Mouse (Mus musculus): ENCODE measurements around the gene Phospho1. TPM values are rescaled to one million over a fixed set of nuclear protein-coding genes. Genes with fewer than 3 reads are reported as not detected.
A peak's percentile ranks its signal among the peaks of the same experiment; 100 is the strongest.

Phospho1 gene
- 10 to 100 TPM; 15.4 TPM for total RNA-seq (2021)

GRCm38 (mm10) chr11:95824071-95824876, at the start of gene Phospho1:
TSS of gene Phospho1 (plus strand) at chr11:95824499.
- intact Hi-C loops (cut with DNase I) = loop anchor here (2.0 kb wide), 1 partner anchor 51 kb away; no protein-coding TSS in a partner anchor
- DNase-seq (ENCODE audit: extremely low spot score in 1 of 2, low spot score in 2 of 2) = peak; percentile 84 to 95

GRCm38 (mm10) chr11:95777323-95778297, 46.7 kb upstream of the Phospho1 start:
- no peak for DNase-seq (ENCODE audit: extremely low spot score in 1 of 2, low spot score in 2 of 2)
- intact Hi-C loops (cut with DNase I) = no loop called here

GRCm38 (mm10) chr11:95778831-95779251, 45.5 kb upstream of the Phospho1 start:
- intact Hi-C loops (cut with DNase I) = no loop called here
- peak in 1 of 2 experiments; percentile 43 for DNase-seq (ENCODE audit: extremely low spot score in 1 of 2, low spot score in 2 of 2)

GRCm38 (mm10) chr11:95779366-95779765, 44.9 kb upstream of the Phospho1 start:
- intact Hi-C loops (cut with DNase I) = no loop called here
- no peak for DNase-seq (ENCODE audit: extremely low spot score in 1 of 2, low spot score in 2 of 2)

DNA sequence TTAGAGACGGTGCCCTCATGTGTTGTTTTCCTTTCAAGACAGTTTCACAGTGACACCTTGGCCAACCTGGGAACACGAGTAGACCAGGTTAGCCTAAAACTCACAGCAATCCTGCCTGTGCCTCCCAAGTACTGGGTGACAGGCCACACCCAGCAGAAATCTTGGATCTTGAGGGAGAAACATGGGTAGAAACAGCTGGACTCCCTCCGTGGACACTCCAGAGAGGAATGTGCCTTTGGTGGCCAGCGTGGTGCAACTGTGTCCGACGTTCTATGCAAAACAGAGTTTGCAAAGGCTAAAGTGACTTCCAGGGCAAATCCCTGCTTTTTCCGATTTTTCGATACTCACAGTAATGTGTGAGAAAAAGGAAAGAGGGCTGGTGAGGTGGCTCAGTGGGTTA, 43.8 kb upstream of the Phospho1 start:
- intact Hi-C loops (cut with DNase I) = no loop called here
- no peak for DNase-seq (ENCODE audit: extremely low spot score in 1 of 2, low spot score in 2 of 2)

GRCm38 (mm10) chr11:95781557-95781956, 42.7 kb upstream of the Phospho1 start:
- DNase-seq (ENCODE audit: extremely low spot score in 1 of 2, low spot score in 2 of 2) = no peak
- intact Hi-C loops (cut with DNase I) = no loop called here

GRCm38 (mm10) chr11:95783457-95783856, 40.8 kb upstream of the Phospho1 start:
- intact Hi-C loops (cut with DNase I) = no loop called here
- no peak for DNase-seq (ENCODE audit: extremely low spot score in 1 of 2, low spot score in 2 of 2)

DNA sequence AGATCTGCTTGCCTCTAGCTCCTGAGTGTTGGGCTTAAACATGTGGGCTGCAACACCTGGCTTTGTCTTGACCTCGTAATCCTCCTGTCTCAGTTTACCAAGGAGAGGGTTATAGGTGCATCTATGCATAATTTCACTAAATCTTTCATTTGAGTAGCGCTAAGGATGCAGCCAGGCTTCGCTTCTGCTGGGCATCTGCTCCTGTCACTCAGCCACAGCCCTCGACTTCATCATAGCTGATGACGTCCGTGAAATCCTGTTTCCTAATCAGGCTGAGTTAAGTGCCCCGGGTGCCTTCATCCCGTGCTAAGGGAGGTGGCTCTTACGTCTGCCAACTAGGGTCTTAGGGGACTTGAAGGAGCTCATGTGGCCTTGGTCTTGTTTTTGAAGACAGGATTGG, 40.3 kb upstream of the Phospho1 start:
- no peak for DNase-seq (ENCODE audit: extremely low spot score in 1 of 2, low spot score in 2 of 2)
- intact Hi-C loops (cut with DNase I) = no loop called here

DNA sequence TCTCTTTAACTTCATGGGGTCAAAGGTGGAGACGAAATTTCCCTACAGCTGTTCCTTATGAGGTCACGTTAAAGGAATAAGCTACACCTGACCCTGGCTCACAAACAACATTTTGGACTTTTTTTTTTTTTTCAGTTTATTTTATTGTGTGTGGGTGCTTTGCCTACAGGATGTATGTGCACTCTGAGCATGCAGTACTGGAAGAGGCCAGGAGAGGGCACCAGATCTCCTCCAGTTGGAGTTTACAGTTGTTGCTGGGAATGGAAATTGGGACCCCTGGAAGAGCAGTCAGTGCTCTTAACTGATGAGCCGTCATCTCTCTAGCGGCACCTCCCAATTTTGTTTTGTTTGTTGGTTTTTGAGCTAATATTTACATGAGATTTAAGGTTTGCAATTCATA, 38.6 kb upstream of the Phospho1 start:
- intact Hi-C loops (cut with DNase I) = no loop called here
- DNase-seq (ENCODE audit: extremely low spot score in 1 of 2, low spot score in 2 of 2) = no peak

GRCm38 (mm10) chr11:95786511-95786910, 37.8 kb upstream of the Phospho1 start:
- DNase-seq (ENCODE audit: extremely low spot score in 1 of 2, low spot score in 2 of 2) = no peak
- intact Hi-C loops (cut with DNase I) = no loop called here

DNA sequence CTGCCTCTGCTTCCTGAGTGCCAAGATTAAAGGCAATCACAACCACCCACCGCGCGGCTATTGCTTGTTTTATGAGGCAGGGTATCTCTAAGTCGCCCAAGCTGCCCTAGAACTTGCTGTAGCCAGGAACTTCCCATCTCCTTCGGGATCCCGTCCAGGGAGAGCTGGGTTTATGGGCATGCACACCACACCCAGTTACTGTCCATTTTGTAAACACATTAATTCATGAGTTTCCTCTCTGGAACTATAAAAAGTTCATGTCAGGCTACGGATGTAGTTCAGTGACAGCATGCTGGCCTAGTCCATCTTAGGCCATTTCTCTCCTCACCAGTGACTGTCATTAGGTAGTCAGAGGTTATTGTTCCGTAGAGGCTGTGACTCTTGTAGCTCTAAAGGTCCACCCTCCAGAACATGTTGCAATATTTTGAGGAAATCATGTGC, 34.8 kb upstream of the Phospho1 start:
- intact Hi-C loops (cut with DNase I) = no loop called here
- no peak for DNase-seq (ENCODE audit: extremely low spot score in 1 of 2, low spot score in 2 of 2)

GRCm38 (mm10) chr11:95791787-95792186, 32.5 kb upstream of the Phospho1 start:
- intact Hi-C loops (cut with DNase I) = no loop called here
- peak in 1 of 2 experiments; percentile 46 for DNase-seq (ENCODE audit: extremely low spot score in 1 of 2, low spot score in 2 of 2)

GRCm38 (mm10) chr11:95792950-95793509, 31.3 kb upstream of the Phospho1 start:
- no peak for DNase-seq (ENCODE audit: extremely low spot score in 1 of 2, low spot score in 2 of 2)
- intact Hi-C loops (cut with DNase I) = no loop called here

- intact Hi-C loops (cut with DNase I) = no loop called here
- DNase-seq (ENCODE audit: extremely low spot score in 1 of 2, low spot score in 2 of 2) = no peak
These were observed 30.1 kb upstream of the Phospho1 start for GRCm38 (mm10) chr11:95794201-95794600.

- intact Hi-C loops (cut with DNase I) = no loop called here
- DNase-seq (ENCODE audit: extremely low spot score in 1 of 2, low spot score in 2 of 2) = no peak
These were observed 28.7 kb upstream of the Phospho1 start for GRCm38 (mm10) chr11:95795582-95795981.

DNA sequence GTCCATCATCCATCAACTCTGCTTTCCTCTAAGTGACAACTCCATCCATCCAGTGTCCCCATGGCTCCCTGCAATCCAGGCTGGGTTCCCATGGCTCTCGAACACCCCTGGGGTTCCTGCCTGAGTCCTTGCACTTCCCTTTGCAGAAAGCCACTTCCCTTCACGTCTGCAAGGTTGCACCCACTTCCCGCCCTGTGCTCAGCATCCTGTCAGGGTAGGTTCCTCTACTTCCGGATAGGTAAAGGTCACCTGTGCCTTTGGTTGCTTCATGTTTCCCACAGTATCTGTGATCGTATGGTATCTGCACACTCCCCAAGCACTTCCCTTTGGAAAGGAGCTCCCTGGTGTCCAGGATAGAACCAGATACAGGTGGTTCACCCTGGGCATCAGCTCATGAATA, 19.3 kb upstream of the Phospho1 start:
- DNase-seq (ENCODE audit: extremely low spot score in 1 of 2, low spot score in 2 of 2) = no peak
- intact Hi-C loops (cut with DNase I) = no loop called here

GRCm38 (mm10) chr11:95805527-95805926, 18.8 kb upstream of the Phospho1 start:
- intact Hi-C loops (cut with DNase I) = no loop called here
- no peak for DNase-seq (ENCODE audit: extremely low spot score in 1 of 2, low spot score in 2 of 2)

DNA sequence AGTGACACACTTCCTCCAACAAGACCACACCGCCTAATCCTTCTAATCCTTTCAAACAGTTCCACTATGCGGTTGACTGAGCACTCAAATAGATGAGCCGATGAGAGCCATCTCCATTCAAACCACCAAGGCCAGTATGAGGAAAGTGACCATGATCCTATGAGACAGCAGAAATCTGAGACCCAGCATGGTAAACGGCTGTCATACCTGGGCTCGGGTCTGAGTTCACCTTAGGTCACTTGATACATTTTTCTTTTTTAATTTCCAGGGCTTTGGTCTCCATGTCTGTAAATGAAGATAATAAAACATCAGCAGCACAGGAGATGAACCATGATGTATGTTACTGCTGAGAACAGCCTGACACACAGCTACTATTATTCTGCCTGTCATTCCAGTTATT, 16.4 kb upstream of the Phospho1 start:
- intact Hi-C loops (cut with DNase I) = no loop called here
- DNase-seq (ENCODE audit: extremely low spot score in 1 of 2, low spot score in 2 of 2) = no peak

DNA sequence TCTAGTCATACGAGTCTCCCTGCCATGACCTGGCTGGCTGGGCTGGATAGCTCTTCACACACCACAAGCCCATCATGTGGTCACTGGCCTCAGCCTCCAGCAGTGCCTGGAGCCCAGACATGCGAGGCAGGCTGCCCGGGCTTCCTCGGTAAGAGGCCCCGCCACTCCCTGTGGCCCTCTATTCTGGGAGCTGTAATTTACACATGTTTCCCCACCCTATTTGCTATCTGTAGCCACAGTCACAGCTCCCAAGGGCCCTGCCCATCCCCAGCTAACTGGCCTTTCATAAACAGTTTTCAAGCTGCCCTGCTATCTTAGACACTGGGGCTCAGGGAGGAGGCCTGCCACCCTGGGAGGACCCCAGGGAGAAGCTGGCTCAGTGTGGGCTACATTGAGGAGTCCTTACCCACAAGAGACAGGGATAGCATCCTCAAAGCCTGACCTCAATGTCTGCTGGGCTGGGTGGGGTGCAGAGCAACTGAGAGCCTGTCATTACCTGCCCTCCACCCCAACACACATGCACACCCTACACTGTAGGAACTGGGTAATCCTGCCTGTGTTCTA, 15.8 kb upstream of the Phospho1 start:
- no peak for DNase-seq (ENCODE audit: extremely low spot score in 1 of 2, low spot score in 2 of 2)
- intact Hi-C loops (cut with DNase I) = no loop called here
